Mouse (Mus musculus): ENCODE data around the gene Ap3m1.

GRCm38 (mm10) chr14:21096689-21097088 lies 44.4 kb upstream of the Ap3m1 start:
- TF ChIP-seq MYOD1 (IDR thresholded peaks at IDR 0.05; ENCODE audit: control insufficient read depth in 1 of 3, insufficient read length in 2 of 3, low read depth in 2 of 3) (no peak), POLR2A (IDR thresholded peaks at IDR 0.05; ENCODE audit: insufficient read length, low read depth) (no peak), TCF3 (IDR thresholded peaks at IDR 0.05; ENCODE audit: insufficient read length, low read depth) (no peak), TCF12 (IDR thresholded peaks at IDR 0.05; ENCODE audit: insufficient read depth, poor library complexity, severe bottlenecking) (no peak), USF1 (IDR thresholded peaks at IDR 0.05; ENCODE audit: low read depth) (no peak), POLR2AphosphoS2 (IDR thresholded peaks at IDR 0.05; ENCODE audit: insufficient read length, low read depth) (no peak), MAX (IDR thresholded peaks at IDR 0.05; ENCODE audit: low read depth) (no peak)

All from myocyte (in vitro differentiated cells).